Mouse (Mus musculus) CH12F3 (cell line): ENCODE measurements around the gene Gm6096.

Source experiments
- in situ Hi-C: fragments of 300-500 bp; cut with MboI; formaldehyde crosslinking; loops from 2 replicates; pipeline ENCODE4 v1.14.3; 2020; ENCODE audit warnings: low sequenced_read_pairs

Gene Gm6096

DNA sequence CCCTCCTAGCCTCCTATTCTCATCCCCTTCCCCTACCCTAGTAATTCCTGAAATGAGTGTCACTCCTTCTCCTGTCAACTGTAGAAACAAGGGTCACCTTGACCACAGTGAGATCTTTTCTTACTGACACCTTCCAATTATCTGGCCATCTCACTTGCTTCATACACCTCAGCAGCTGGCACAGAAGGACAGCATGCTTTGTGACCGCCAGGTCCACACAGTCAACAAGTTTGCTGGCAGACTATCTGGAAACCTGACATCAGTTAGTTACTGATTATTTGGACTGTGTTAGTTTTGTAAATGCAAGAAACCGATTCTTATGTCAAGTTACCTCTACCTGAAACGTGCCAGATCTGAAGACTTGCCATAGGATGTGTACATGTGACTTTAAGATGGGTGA is 45.3 kb downstream of the Gm6096 start:
- in situ Hi-C loops, result no loop called here

DNA sequence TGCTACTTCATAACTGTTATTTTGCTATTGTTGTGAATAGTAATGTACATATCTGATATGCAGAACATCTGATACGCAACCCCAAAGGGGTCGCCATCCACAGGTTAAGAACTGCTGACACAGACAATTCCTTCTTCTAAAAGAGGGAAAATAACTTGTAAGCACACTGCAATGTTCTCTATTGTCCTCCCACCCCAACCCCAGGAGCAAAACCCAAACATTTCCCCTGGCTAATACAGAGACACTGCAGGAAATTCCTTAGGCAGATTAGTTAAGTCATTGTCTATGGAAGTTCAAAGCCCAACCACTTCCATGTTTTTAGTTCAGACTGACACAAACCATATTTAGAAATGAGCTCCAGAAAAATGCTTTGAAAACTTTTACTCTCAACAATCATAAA is 48.0 kb downstream of the Gm6096 start:
- in situ Hi-C loops, result no loop called here
